Mouse (Mus musculus) liver, embryonic 13.5 days (tissue): ENCODE results near the gene 1500009C09Rik. TPM values are rescaled to one million over a fixed set of nuclear protein-coding genes. Genes with fewer than 3 reads are reported as not detected.
"Not testable (repeated sequence)": the region's sequence is repeated elsewhere in the genome, so short reads cannot be mapped to it uniquely, and the experiment has no call there.

ENCODE experiments used
- ATAC-seq: fragments of 200-750 bp; cut with Nextera tagmentation; 2 replicates; pipeline ENCODE4 v1.8.0; 2017; ENCODE audit warnings: low read depth, mild to moderate bottlenecking, moderate number of reproducible peaks, moderate library complexity
- DNase-seq: peaks from one replicate; pipeline ENCODE4 v3.0.0; 2022
- H3K27ac ChIP-seq: fragments of 300-500 bp; sonication (generic); 2 replicates; pipeline ENCODE4 v1.5.1; 2015; ENCODE audit warnings: moderate library complexity, mild to moderate bottlenecking, inconsistent platforms
- H3K27me3 ChIP-seq: fragments of 300-500 bp; sonication (generic); 2 replicates; pipeline ENCODE4 v1.6.1; 2015; ENCODE audit warnings: mild to moderate bottlenecking, inconsistent platforms
- H3K36me3 ChIP-seq: fragments of 300-500 bp; sonication (generic); 2 replicates; pipeline ENCODE4 v1.6.1; 2015; ENCODE audit warnings: mild to moderate bottlenecking, inconsistent platforms
- H3K4me1 ChIP-seq: fragments of 300-500 bp; sonication (generic); replicated peaks from 2 replicates; pipeline ENCODE4 v1.6.1; 2015; ENCODE audit warnings: inconsistent platforms
- H3K4me2 ChIP-seq: fragments of 300-500 bp; sonication (generic); 2 replicates; pipeline ENCODE4 v1.6.1; 2015; ENCODE audit warnings: inconsistent platforms, mild to moderate bottlenecking, moderate library complexity
- H3K4me3 ChIP-seq: fragments of 300-500 bp; sonication (generic); replicated peaks from 2 replicates; pipeline ENCODE4 v1.5.1; 2015; ENCODE audit warnings: mild to moderate bottlenecking, inconsistent platforms
- H3K9ac ChIP-seq: fragments of 300-500 bp; sonication (generic); 2 replicates; pipeline ENCODE4 v1.6.1; 2015; ENCODE audit warnings: mild to moderate bottlenecking, inconsistent platforms
- H3K9me3 ChIP-seq: fragments of 300-500 bp; sonication (generic); replicated peaks from 2 replicates; pipeline ENCODE4 v1.6.1; 2016; ENCODE audit warnings: inconsistent platforms
- WGBS: fragments of 180-500 bp; shearing (Covaris S2); methylation state at CpG from one replicate; pipeline ENCODE4 v1.1.7; 2015; ENCODE audit not compliant: insufficient replicate concordance; 5-methylcytosine and 5-hydroxymethylcytosine counted together
- polyA plus RNA-seq: library from polyadenylated mRNA; unstranded; fragments of >200 nt; fragmentation: Nextera tagmentation; extraction: Ambion mirVana; gene quantifications from 2 replicates; pipeline ENCODE4 v1.2.1, GENCODE M21; 2015

Gene 1500009C09Rik
- polyA plus RNA-seq, 1 experiment from 2014 or later, result not detected

DNA sequence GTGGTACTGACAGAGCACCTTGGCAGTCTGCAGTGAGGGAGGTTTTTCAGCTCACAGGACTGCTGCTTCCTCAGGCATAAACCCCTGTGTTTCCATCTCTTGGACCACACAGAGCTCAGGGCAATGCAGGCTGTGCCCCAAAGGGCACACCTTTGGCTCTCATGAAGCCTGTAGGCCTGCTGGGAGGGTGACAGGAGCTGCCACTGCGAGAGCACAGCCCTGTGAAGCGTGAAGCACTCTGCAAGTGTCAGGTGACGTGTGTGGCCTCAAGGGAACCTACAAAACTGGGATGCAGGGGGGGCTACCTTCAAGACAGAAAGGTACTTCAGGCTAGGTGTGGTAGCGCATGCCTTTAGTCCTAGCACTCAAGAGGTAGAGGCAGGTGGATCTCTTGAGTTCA lies 19.5 kb upstream of the 1500009C09Rik start:
- DNase-seq (no peak), ATAC-seq (no peak)
- 0 out of 2 replicates have a peak overlapping the region, but pooled peaks have one; percentile 15 for H3K9ac ChIP-seq
- no peak overlapping the region for H3K4me3 ChIP-seq
- H3K36me3 ChIP-seq, result peaks cover 12% of the 10 kb centered on the region
- peak overlapping the region; percentile 45; the same call in 1 of the 2 replicates for H3K27ac ChIP-seq
- H3K4me2 ChIP-seq, result no peak overlapping the region
- peaks cover 49% of the 10 kb centered on the region for H3K4me1 ChIP-seq
- 79% methylated on average over 4 of the region's 4 CpGs for WGBS
- peaks cover 2% of the 10 kb centered on the region; the same call in 1 of the 2 replicates for H3K27me3 ChIP-seq
- H3K9me3 ChIP-seq, result no peaks in the 10 kb centered on the region

- ATAC-seq, result peak; percentile 39; the same call in 1 of the 2 replicates
Observed at GRCm38 (mm10) chr15:82235661-82236060, 16.5 kb upstream of the 1500009C09Rik start.

GRCm38 (mm10) chr15:82236565-82236964 lies 15.6 kb upstream of the 1500009C09Rik start:
- peaks cover 23% of the 10 kb centered on the region for H3K4me1 ChIP-seq
- H3K27me3 ChIP-seq, result no peaks in the 10 kb centered on the region
- no peaks in the 10 kb centered on the region for H3K9me3 ChIP-seq
- H3K27ac ChIP-seq, result no peak overlapping the region
- DNase-seq (peak; percentile 74), ATAC-seq (peak; percentile 53)
- H3K9ac ChIP-seq, result no peak overlapping the region
- 28% methylated on average over 5 of the region's 5 CpGs for WGBS
- H3K4me3 ChIP-seq, result no peak overlapping the region
- H3K4me2 ChIP-seq, result no peak overlapping the region
- peaks cover 40% of the 10 kb centered on the region for H3K36me3 ChIP-seq

More at GRCm38 (mm10) chr15:82235661-82236060, 16.5 kb upstream of the 1500009C09Rik start:
- Histone ChIP-seq H3K27ac (no peak overlapping the region), H3K4me1 (peaks cover 25% of the 10 kb centered on the region), H3K9ac (no peak overlapping the region), H3K4me3 (no peak overlapping the region), H3K4me2 (no peak overlapping the region), H3K27me3 (no peaks in the 10 kb centered on the region), H3K36me3 (peaks cover 31% of the 10 kb centered on the region), H3K9me3 (no peaks in the 10 kb centered on the region)
- WGBS, result 48% methylated on average over 10 of the region's 10 CpGs
- peak; percentile 54 for DNase-seq

- no peak for ATAC-seq
- Histone ChIP-seq H3K4me1 (peaks cover 31% of the 10 kb centered on the region), H3K27ac (peak overlapping the region; percentile 88), H3K4me3 (peak overlapping the region; percentile 73), H3K36me3 (peaks cover 23% of the 10 kb centered on the region), H3K9ac (peak overlapping the region; percentile 80), H3K4me2 (peak overlapping the region; percentile 94), H3K9me3 (no peaks in the 10 kb centered on the region), H3K27me3 (no peaks in the 10 kb centered on the region)
- 65% methylated on average over 3 of the region's 3 CpGs for WGBS
- no peak for DNase-seq
Observed at GRCm38 (mm10) chr15:82243311-82243710, 8.9 kb upstream of the 1500009C09Rik start.

GRCm38 (mm10) chr15:82243742-82244114 lies 8.5 kb upstream of the 1500009C09Rik start:
- Histone ChIP-seq H3K9ac (peak overlapping the region; percentile 80), H3K36me3 (peaks cover 19% of the 10 kb centered on the region), H3K4me3 (peak overlapping the region; percentile 73), H3K27ac (peak overlapping the region; percentile 88), H3K9me3 (no peaks in the 10 kb centered on the region), H3K4me1 (peaks cover 31% of the 10 kb centered on the region), H3K27me3 (no peaks in the 10 kb centered on the region), H3K4me2 (peak overlapping the region; percentile 94)
- 6% methylated on average over 12 of the region's 12 CpGs for WGBS
- DNase-seq (no peak), ATAC-seq (no peak)

GRCm38 (mm10) chr15:82244115-82244804 lies 7.9 kb upstream of the 1500009C09Rik start, which contains the start of gene Cenpm:
Gene Cenpm (minus strand): TSS chr15:82244748.
- Histone ChIP-seq H3K9ac (peak within 1 kb of the TSS; percentile 80), H3K4me3 (peak within 1 kb of the TSS; percentile 73), H3K4me2 (peak within 1 kb of the TSS; percentile 94), H3K27ac (peak within 1 kb of the TSS; percentile 88), H3K36me3 (peaks cover 15% of the 10 kb centered on the region; the same call in 1 of the 2 replicates), H3K27me3 (no peaks in the 10 kb centered on the region), H3K9me3 (no peaks in the 10 kb centered on the region), H3K4me1 (peaks cover 31% of the 10 kb centered on the region)
- under 1% methylated on average over 64 of the region's 65 CpGs for WGBS
- ATAC-seq, result peak; percentile 95
- peak; percentile 89 for DNase-seq

DNA sequence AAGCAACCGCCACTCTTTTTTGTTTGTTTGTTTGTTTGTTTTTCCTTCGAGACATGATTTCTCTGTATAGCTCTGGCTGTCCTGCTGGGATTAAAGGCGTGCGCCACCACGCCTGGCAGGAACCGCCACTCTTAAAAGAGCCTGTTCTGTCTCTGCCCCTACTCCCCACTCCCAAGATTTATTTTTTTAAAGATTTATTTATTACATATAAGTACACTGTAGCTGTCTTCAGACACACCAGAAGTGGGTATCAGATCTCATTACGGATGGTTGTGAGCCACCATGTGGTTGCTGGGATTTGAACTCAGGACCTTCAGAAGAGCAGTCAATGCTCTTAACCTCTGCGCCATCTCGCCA lies 7.4 kb upstream of the 1500009C09Rik start:
- ATAC-seq, DNase-seq, H3K27me3 ChIP-seq, H3K9me3 ChIP-seq: not testable (repeated sequence)
- peaks cover 31% of the 10 kb centered on the region for H3K4me1 ChIP-seq
- peak overlapping the region; percentile 88 for H3K27ac ChIP-seq
- H3K9ac ChIP-seq, result peak overlapping the region; percentile 80
- peak overlapping the region; percentile 94 for H3K4me2 ChIP-seq
- peaks cover 13% of the 10 kb centered on the region; the same call in 1 of the 2 replicates for H3K36me3 ChIP-seq
- H3K4me3 ChIP-seq, result peak overlapping the region; percentile 73
- 22% methylated on average over 9 of the region's 9 CpGs for WGBS

DNA sequence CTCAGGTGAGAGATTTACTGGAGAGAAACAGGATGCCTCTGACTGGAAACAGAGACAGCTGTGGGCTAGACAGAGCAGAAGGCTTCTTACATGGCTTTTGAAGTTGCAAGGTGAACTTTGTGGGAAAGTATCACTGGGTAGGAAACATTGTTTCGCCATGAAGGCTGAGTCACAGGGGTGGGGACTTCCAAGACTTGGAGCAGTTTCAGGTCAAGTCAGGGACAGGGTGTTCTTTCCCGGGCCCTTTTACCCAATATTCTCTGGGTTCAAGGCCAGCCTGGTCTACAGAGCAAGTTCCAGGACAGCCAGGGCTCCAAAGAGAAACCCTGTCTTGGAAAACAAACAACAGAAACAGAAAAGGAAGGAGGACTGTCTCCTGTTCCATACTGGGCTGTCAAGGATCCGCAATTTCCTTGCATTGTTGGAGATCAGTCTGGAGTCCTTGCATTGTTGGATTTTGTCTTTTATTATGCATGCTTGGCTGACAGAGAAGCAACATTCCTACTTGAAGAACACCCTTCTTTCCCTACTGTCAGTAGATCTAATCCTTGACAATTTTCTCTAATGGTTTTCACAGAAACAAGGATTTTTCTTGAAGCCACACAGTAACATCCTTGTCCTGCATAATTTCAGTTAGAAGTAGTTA lies 4.9 kb upstream of the 1500009C09Rik start:
- Histone ChIP-seq H3K9me3 (no peaks in the 10 kb centered on the region; the same call in 1 of the 2 replicates), H3K9ac (0 out of 2 replicates have a peak overlapping the region, but pooled peaks have one; percentile 9), H3K4me2 (no peak overlapping the region), H3K27ac (no peak overlapping the region), H3K36me3 (no peaks in the 10 kb centered on the region), H3K4me1 (peaks cover 23% of the 10 kb centered on the region), H3K4me3 (no peak overlapping the region), H3K27me3 (no peaks in the 10 kb centered on the region)
- 57% methylated on average over 3 of the region's 3 CpGs for WGBS
- no peak for ATAC-seq
- DNase-seq, result no peak

- 75% methylated on average over 3 of the region's 3 CpGs for WGBS
- Histone ChIP-seq H3K9me3 (no peaks in the 10 kb centered on the region; the same call in 1 of the 2 replicates), H3K4me3 (no peak overlapping the region), H3K4me2 (no peak overlapping the region), H3K4me1 (no peaks in the 10 kb centered on the region), H3K27me3 (peaks cover 17% of the 10 kb centered on the region), H3K27ac (no peak overlapping the region), H3K36me3 (no peaks in the 10 kb centered on the region), H3K9ac (no peak overlapping the region)
- ATAC-seq (no peak), DNase-seq (no peak)
Observed at GRCm38 (mm10) chr15:82251579-82251978, 618 bp upstream of the 1500009C09Rik start.

GRCm38 (mm10) chr15:82255248-82255647 lies 3.1 kb downstream of the 1500009C09Rik start:
- WGBS, result 27% methylated on average over 4 of the region's 4 CpGs
- no peaks in the 10 kb centered on the region for H3K36me3 ChIP-seq
- H3K27me3 ChIP-seq, result peaks cover 27% of the 10 kb centered on the region
- no peak overlapping the region for H3K9ac ChIP-seq
- H3K4me2 ChIP-seq, result no peak overlapping the region
- ATAC-seq (no peak), DNase-seq (no peak)
- no peak overlapping the region for H3K27ac ChIP-seq
- no peaks in the 10 kb centered on the region for H3K4me1 ChIP-seq
- H3K4me3 ChIP-seq, result no peak overlapping the region
- no peaks in the 10 kb centered on the region; the same call in 1 of the 2 replicates for H3K9me3 ChIP-seq

DNA sequence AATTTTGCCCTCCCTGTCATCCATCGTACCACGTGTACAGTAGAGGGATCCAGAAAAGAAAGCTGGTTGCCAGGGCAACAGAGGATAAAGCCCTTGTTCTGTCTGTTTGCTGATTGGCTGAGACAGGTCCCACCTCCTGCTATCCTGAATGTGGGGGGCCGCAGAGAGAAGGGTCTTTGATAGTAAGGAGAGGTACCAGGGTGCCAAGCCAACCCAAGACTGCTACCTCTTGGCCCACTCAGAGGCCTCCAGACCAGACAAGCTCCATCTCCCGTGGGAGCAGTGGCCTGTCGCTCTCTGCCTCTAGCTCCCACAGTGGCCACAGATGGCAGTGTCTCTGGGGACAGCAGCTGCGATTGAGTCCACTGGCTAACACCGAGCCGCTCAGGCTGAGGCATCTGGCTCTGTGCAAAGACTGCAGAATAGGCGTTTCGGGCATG lies 3.8 kb downstream of the 1500009C09Rik start:
- no peak for ATAC-seq
- 30% methylated on average over 10 of the region's 10 CpGs for WGBS

More for the DNA sequence above, 3.8 kb downstream of the 1500009C09Rik start:
- Histone ChIP-seq H3K36me3 (no peaks in the 10 kb centered on the region), H3K9ac (no peak overlapping the region), H3K9me3 (no peaks in the 10 kb centered on the region; the same call in 1 of the 2 replicates), H3K4me2 (no peak overlapping the region), H3K27me3 (peaks cover 31% of the 10 kb centered on the region), H3K4me1 (no peaks in the 10 kb centered on the region), H3K27ac (no peak overlapping the region), H3K4me3 (no peak overlapping the region)
- DNase-seq, result no peak
